Mouse (Mus musculus) megakaryocyte, embryonic 14.5 days (primary cell): ENCODE data around the gene Grb2. TPM values are rescaled to one million over a fixed set of nuclear protein-coding genes. Genes with fewer than 3 reads are reported as not detected.

Experiments
- H3K27me3 ChIP-seq: replicated peaks from 2 replicates; pipeline ENCODE3; 2012; ENCODE audit warnings: inconsistent platforms
- H3K36me3 ChIP-seq: replicated peaks from 2 replicates; pipeline ENCODE3; 2012; ENCODE audit warnings: low read length, inconsistent platforms, mixed read lengths
- H3K4me1 ChIP-seq: 2 replicates; pipeline ENCODE4 v1.6.1; 2012; ENCODE audit warnings: inconsistent platforms
- H3K4me3 ChIP-seq: replicated peaks from 2 replicates; pipeline ENCODE3; 2012; ENCODE audit warnings: moderate library complexity, mild to moderate bottlenecking, inconsistent platforms
- H3K9me3 ChIP-seq: 2 replicates; pipeline ENCODE4 v1.6.1; 2012; ENCODE audit warnings: inconsistent platforms
- FLI1 ChIP-seq: IDR thresholded peaks from 2 replicates; pipeline ENCODE4 v1.6.1; 2012; ENCODE audit warnings: low read length, inconsistent platforms, mixed read lengths
- GATA1 ChIP-seq: IDR thresholded peaks from 3 replicates; pipeline ENCODE4 v1.6.1; 2012; ENCODE audit warnings: mixed read lengths, low read length, inconsistent platforms, borderline replicate concordance
- polyA plus RNA-seq: library from polyadenylated mRNA; stranded (reverse); fragments of >175 nt; gene quantifications from 2 replicates; pipeline ENCODE4 v1.2.3, GENCODE M21; 2012; ENCODE audit warnings: low replicate concordance; ENCODE audit not compliant: insufficient read depth

Grb2 gene
- 30.1 and 77.5 TPM in 2 replicates for polyA plus RNA-seq

DNA sequence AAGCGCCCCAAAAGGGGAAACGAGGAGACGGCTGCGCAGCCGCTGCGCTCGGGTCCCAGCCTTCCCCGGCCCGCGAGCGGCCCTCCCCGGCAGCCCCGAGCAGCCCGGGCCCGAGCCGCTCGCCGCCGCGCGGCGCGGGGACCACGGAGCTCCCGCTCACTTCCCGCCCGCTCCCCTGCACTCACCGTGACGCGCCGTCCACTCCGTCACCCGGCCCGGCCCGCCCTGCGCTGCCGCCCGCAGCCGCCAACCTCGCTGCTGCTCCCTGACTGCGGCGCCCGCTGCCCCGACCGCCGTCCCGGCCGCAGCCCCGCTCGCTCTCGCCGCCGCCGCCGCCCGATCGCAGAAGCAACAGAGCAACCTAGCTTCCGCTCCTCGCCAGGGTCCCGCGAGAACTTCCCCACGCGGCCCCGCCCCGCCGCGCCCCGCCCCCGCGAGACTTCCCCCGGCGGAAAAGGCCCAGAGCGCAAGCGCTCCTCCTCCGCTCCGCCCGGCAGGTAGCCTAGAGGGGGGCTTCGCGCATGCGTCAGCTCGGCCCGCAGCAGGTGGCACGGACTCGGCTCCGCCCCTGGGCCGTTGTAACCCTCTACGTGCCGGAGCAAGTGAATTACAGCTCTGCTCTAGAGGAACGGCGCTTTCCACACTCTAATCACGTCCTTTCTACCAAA is at the start of gene Grb2:
Gene Grb2 (minus strand): TSS at position 389 of the 668 bp plus-strand sequence.
- Histone ChIP-seq H3K36me3 (peaks cover 21% of the 10 kb centered on the region), H3K4me3 (peak within 1 kb of the TSS; percentile 96), H3K4me1 (peaks cover 76% of the 10 kb centered on the region), H3K27me3 (no peaks in the 10 kb centered on the region), H3K9me3 (0 out of 2 replicates have a peak, but pooled peaks cover 4% of the 10 kb centered on the region)
- TF ChIP-seq GATA1 (no peak), FLI1 (no peak)

DNA sequence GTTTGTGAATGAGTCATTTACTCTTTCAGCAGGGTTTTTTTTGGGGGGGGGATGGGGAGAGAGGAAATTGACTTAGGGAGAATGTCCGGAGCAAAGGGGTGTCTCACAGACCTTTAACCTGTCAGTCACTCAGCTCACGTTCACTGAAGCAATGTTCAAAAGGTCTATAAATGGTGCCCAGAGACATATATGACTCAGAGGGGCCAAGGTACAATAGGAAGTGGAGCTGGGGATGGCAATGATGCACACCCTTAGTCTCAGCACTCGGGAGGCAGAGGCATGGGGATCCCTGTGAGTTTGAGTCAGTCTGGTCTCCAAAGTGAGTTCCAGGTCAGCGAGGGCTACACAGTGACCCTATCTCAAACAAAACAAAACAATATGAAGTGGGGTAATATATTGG is 45.1 kb upstream of the Grb2 start:
- Histone ChIP-seq H3K4me1 (peaks cover 4% of the 10 kb centered on the region), H3K36me3 (no peaks in the 10 kb centered on the region), H3K4me3 (no peak overlapping the region), H3K9me3 (no peaks in the 10 kb centered on the region), H3K27me3 (peaks cover 4% of the 10 kb centered on the region)
- TF ChIP-seq GATA1 (no peak), FLI1 (no peak)

DNA sequence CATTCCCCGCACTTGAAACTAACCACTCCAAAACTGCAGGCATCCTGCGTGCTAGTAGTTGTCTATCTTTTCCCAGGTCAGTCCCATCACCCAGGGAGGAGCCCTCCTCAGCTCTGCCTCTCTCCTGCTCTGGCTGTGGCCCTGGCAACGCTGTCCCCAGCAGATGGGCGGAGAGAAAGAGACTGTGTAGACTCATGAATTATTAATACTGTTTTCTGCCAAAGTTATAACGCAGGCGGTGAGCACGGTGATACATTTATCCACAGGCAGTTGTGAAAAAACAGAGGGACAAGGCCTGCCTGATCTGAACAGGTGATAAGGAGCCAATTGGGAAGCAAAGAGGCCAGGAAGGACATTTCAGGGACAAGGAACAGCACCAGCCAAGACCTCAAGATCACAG is 44.3 kb upstream of the Grb2 start:
- Histone ChIP-seq H3K4me1 (peaks cover 11% of the 10 kb centered on the region), H3K36me3 (no peaks in the 10 kb centered on the region), H3K27me3 (peaks cover 10% of the 10 kb centered on the region), H3K9me3 (no peaks in the 10 kb centered on the region), H3K4me3 (no peak overlapping the region)
- no peak for TF ChIP-seq GATA1
- TF ChIP-seq FLI1, result no peak

DNA sequence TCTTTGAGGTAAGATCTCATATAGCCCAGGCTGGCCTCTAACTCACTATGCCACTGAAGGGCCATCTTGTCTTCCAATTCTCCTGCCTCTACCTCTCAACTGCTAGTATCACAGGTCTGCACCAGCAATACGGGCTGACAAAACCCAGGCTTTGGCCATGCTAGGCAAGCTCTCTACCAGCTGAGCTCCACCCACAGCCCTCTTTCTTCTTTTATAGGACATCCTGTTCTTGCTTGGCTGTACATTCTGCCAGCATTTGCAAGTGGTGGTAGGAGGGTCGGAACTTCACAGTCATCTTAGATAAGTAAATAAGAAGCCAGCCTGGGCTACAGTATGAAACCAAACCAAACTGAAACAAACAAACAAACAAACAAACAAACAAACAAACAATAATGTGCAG is 43.3 kb upstream of the Grb2 start:
- peaks cover 12% of the 10 kb centered on the region for H3K27me3 ChIP-seq
- TF ChIP-seq GATA1 (no peak), FLI1 (no peak)
- H3K4me1 ChIP-seq, result peaks cover 20% of the 10 kb centered on the region
- H3K9me3 ChIP-seq, result no peaks in the 10 kb centered on the region
- no peak overlapping the region for H3K4me3 ChIP-seq
- no peaks in the 10 kb centered on the region for H3K36me3 ChIP-seq

DNA sequence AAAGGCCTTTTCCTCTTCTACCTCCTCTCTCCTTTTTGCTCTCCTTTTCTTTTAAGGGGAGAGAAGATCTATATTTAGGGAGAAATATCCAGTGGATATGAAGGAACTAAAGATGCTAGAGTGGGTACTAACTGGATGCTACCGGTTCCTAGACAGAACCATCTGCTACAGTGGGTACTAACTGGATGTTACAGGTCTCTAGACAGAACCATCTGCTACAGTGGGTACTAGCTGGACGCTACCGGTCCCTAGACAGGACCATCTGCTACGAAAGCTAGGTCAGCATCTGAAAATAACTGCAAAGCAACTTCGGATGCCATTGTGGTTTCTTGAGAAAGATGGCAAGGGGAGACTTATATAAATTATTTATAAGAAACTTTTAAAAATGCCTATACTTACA is 41.4 kb upstream of the Grb2 start:
- Histone ChIP-seq H3K4me1 (peaks cover 29% of the 10 kb centered on the region), H3K27me3 (peaks cover 15% of the 10 kb centered on the region), H3K9me3 (peaks cover 4% of the 10 kb centered on the region; the same call in 1 of the 2 replicates), H3K4me3 (no peak overlapping the region), H3K36me3 (no peaks in the 10 kb centered on the region)
- TF ChIP-seq FLI1 (no peak), GATA1 (no peak)

DNA sequence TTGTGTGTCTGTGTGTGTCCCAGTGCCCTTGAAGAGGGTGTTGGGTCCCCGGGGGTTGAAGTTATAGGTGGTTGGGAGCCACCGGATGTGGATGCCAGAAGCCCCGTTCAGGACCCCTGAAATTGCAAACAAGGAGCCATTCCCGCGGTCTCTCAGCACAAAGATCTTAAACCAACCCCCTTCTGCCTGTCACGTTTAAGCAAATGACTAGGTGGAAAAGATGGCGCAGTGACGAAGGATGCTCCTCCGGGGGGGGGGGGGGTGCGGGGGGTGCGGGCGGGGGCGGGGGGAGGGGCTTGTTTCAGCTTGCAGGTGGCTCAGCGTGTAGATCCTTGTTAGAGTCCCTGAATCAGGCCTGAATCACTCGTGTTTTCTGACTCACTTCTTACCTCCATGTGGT is 39.0 kb upstream of the Grb2 start:
- TF ChIP-seq GATA1 (no peak), FLI1 (no peak)
- Histone ChIP-seq H3K4me3 (no peak overlapping the region), H3K9me3 (peaks cover 4% of the 10 kb centered on the region; the same call in 1 of the 2 replicates), H3K27me3 (peaks cover 34% of the 10 kb centered on the region), H3K36me3 (no peaks in the 10 kb centered on the region), H3K4me1 (peaks cover 32% of the 10 kb centered on the region)

DNA sequence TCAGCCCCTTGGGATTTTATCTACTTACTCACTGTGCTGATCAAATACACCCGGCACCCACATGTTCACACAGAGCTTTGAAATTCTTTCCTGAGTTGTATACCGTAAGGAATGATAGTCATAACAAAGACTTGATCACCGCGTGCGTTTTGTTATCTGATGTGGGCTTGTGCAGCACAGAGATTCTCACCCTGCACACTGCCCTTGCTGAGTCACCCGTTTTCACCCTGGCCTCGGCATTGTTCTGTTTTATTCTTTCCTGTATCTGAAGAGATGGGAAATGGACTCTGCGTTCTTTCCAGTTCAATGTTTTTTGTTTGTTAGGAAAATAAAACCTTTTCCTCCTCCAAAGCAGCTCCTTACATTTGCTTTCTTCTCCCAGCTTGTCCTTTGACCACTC is 38.4 kb upstream of the Grb2 start:
- H3K27me3 ChIP-seq, result peaks cover 35% of the 10 kb centered on the region
- H3K4me3 ChIP-seq, result no peak overlapping the region
- no peaks in the 10 kb centered on the region for H3K36me3 ChIP-seq
- peaks cover 30% of the 10 kb centered on the region for H3K4me1 ChIP-seq
- TF ChIP-seq FLI1 (no peak), GATA1 (no peak)
- H3K9me3 ChIP-seq, result peaks cover 4% of the 10 kb centered on the region; the same call in 1 of the 2 replicates

DNA sequence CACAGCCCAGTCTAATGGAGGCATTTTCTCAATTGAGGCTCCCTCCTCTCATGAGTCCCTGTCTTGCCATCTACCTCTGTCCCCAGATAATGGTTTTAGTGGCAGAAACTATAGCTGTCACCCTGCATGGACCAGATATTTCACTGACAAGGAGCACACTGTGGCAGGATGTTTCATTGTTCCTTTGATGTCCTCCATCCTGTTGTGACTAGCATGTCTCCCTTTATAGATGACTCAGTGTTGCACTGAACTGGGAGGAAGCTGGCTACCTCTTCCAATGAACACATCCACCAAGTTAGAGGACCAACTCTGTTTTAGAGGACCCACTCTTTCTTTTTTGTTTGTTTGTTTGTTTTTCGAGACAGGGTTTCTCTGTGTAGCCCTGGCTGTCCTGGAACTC is 37.7 kb upstream of the Grb2 start:
- Histone ChIP-seq H3K4me1 (peaks cover 28% of the 10 kb centered on the region), H3K27me3 (peaks cover 38% of the 10 kb centered on the region)
- TF ChIP-seq GATA1, result no peak

DNA sequence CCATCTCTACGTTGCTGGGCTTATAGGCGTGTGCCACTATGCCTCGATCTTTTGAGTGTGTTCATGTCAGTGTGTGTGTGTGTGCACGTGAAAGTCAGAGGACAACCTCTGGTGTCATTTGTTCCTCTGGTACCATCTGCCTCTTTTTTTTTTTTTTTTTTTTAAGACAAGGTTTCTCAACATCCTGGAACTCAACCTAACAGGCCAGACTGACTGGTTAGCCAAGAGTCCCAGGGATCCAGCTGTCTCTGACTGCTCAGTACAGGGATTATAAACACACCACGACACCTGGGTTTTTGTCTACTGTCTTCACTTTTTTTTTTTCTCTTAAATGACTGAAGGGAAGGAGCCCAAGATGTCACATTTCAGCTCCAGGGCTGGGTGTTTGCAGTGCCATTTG is 36.0 kb upstream of the Grb2 start:
- Histone ChIP-seq H3K9me3 (peaks cover 4% of the 10 kb centered on the region; the same call in 1 of the 2 replicates), H3K4me3 (no peak overlapping the region), H3K27me3 (peaks cover 45% of the 10 kb centered on the region), H3K36me3 (no peaks in the 10 kb centered on the region), H3K4me1 (peaks cover 28% of the 10 kb centered on the region)
- TF ChIP-seq FLI1 (no peak), GATA1 (no peak)

More for the DNA sequence above, 37.7 kb upstream of the Grb2 start:
- Histone ChIP-seq H3K4me3 (no peak overlapping the region), H3K36me3 (no peaks in the 10 kb centered on the region), H3K9me3 (peaks cover 4% of the 10 kb centered on the region; the same call in 1 of the 2 replicates)

DNA sequence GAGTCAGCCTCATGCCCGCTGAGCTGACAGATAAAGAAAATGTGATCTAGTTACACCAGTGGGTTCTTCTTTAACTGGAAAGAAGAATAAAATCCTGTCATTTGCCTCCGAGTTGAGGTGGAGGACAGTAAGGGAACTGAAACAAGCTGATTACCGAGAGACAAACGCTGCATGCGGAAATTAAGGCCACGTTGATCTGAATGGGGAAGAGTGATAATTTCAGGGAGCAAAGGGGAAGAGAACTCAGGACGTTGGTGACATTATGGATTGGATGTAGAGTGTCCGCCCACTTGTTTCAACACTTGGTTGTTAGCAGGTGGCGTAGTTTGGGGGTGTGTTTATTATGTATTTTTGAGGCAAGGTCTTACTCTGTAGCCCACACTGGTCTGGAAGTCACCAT is 34.5 kb upstream of the Grb2 start:
- Histone ChIP-seq H3K4me1 (peaks cover 24% of the 10 kb centered on the region), H3K4me3 (no peak overlapping the region), H3K36me3 (no peaks in the 10 kb centered on the region), H3K27me3 (peaks cover 48% of the 10 kb centered on the region), H3K9me3 (peaks cover 4% of the 10 kb centered on the region; the same call in 1 of the 2 replicates)
- TF ChIP-seq FLI1 (no peak), GATA1 (no peak)
